Mouse (Mus musculus) subcutaneous adipose tissue, adult 2 months (tissue): Measurements from ENCODE around the gene Degs1. TPM values are rescaled to one million over a fixed set of nuclear protein-coding genes. Genes with fewer than 3 reads are reported as not detected.

Source experiments
- polyA plus RNA-seq: library from polyadenylated mRNA; depleted of rRNA; stranded (reverse); fragments of >200 nt; gene quantifications from 2 replicates; pipeline ENCODE4 v1.2.3, GENCODE M21; 2012; ENCODE audit warnings: low replicate concordance; rRNA removed

Gene Degs1
- 109 and 207 TPM in 2 replicates for polyA plus RNA-seq

GRCm38 (mm10) chr1:182282091-182283075 lies at the start of gene Degs1:
Gene Degs1, minus strand, starts transcription at chr1:182282804.

Other genes with a start within 250 kb of the Degs1 start
- gene Srp9, start 158.1 kb downstream of the Degs1 start, polyA plus RNA-seq, result 34.0 and 40.5 TPM in 2 replicates
- not detected in 2 replicates for gene Vmn1r1, start 118.3 kb downstream of the Degs1 start, polyA plus RNA-seq
- 18.0 and 19.2 TPM in 2 replicates for gene Fbxo28, start 58.8 kb upstream of the Degs1 start, polyA plus RNA-seq
- gene Trp53bp2, start 126.4 kb upstream of the Degs1 start, polyA plus RNA-seq, result 14.8 and 23.4 TPM in 2 replicates
- gene Capn2, start 234.8 kb upstream of the Degs1 start, polyA plus RNA-seq, result 77.7 and 100 TPM in 2 replicates